Mouse (Mus musculus) liver, postnatal 0 days (tissue): ENCODE results near the gene Pakap. TPM values are rescaled to one million over a fixed set of nuclear protein-coding genes. Genes with fewer than 3 reads are reported as not detected.

Experiments used
- ATAC-seq: fragments of 200-750 bp; cut with Nextera tagmentation; 2 replicates; pipeline ENCODE4 v1.8.0; 2017; ENCODE audit warnings: mild to moderate bottlenecking, moderate library complexity
- DNase-seq: peaks from one replicate; pipeline ENCODE4 v3.0.0-alpha.2; 2016
- H3K27ac ChIP-seq: fragments of 300-500 bp; sonication (generic); 2 replicates; pipeline ENCODE4 v1.5.1; 2014; ENCODE audit warnings: antibody characterized with exemption, moderate library complexity, mild to moderate bottlenecking, low read depth
- H3K27me3 ChIP-seq: fragments of 300-500 bp; sonication (generic); 2 replicates; pipeline ENCODE4 v1.6.1; 2014; ENCODE audit warnings: low read length, control low read depth, mixed read lengths; ENCODE audit not compliant: insufficient read depth
- H3K36me3 ChIP-seq: fragments of 300-500 bp; sonication (generic); replicated peaks from 2 replicates; pipeline ENCODE4 v1.6.1; 2014; ENCODE audit warnings: mild to moderate bottlenecking, control low read depth, low read length, moderate library complexity, mixed read lengths; ENCODE audit not compliant: insufficient read depth
- H3K4me1 ChIP-seq: fragments of 300-500 bp; sonication (generic); 2 replicates; pipeline ENCODE4 v1.6.1; 2014; ENCODE audit warnings: antibody characterized with exemption, mild to moderate bottlenecking, control low read depth; ENCODE audit not compliant: insufficient read depth
- H3K4me2 ChIP-seq: fragments of 300-500 bp; sonication (generic); 2 replicates; pipeline ENCODE4 v1.6.1; 2014; ENCODE audit warnings: low read depth, mild to moderate bottlenecking, low read length, moderate library complexity, mixed read lengths
- H3K4me3 ChIP-seq: fragments of 300-500 bp; sonication (generic); 2 replicates; pipeline ENCODE4 v1.5.1; 2014; ENCODE audit warnings: low read depth, low read length
- H3K9ac ChIP-seq: fragments of 300-500 bp; sonication (generic); replicated peaks from 2 replicates; pipeline ENCODE4 v1.6.1; 2014; ENCODE audit warnings: mild to moderate bottlenecking, moderate library complexity
- H3K9me3 ChIP-seq: fragments of 300-500 bp; sonication (generic); 2 replicates; pipeline ENCODE4 v1.6.1; 2016; ENCODE audit warnings: mild to moderate bottlenecking, control low read depth, low read length, mixed read lengths
- CTCF ChIP-seq: sonication (generic); IDR thresholded peaks from 2 replicates; pipeline ENCODE4 v1.5.1; 2016; ENCODE audit warnings: antibody characterized with exemption, low read depth
- EP300 ChIP-seq: IDR thresholded peaks from 2 replicates; pipeline ENCODE4 v1.6.1; 2016; ENCODE audit warnings: antibody characterized with exemption, low read depth, mild to moderate bottlenecking
- WGBS: fragments of 180-500 bp; shearing (Covaris S2); extraction: QIAGEN DNeasy Blood & Tissue Kit; methylation state at CpG from one replicate; pipeline ENCODE4 v1.1.7; 2014; ENCODE audit not compliant: insufficient replicate concordance; 5-methylcytosine and 5-hydroxymethylcytosine counted together
- polyA plus RNA-seq: library from polyadenylated mRNA; unstranded; fragments of >200 nt; fragmentation: Nextera tagmentation; extraction: Ambion mirVana; gene quantifications from 2 replicates; pipeline ENCODE4 v1.2.1, GENCODE M21; 2015

Pakap gene
- polyA plus RNA-seq, 1 experiment from 2014 or later = 0.79 TPM

GRCm38 (mm10) chr4:57861856-57862255 is 293.9 kb downstream of the Pakap start:
- Histone ChIP-seq H3K4me1 (peaks cover 2% of the 10 kb centered on the region; the same call in 1 of the 2 replicates), H3K4me2 (no peak overlapping the region), H3K27me3 (no peaks in the 10 kb centered on the region), H3K4me3 (no peak overlapping the region), H3K9ac (no peak overlapping the region), H3K9me3 (no peaks in the 10 kb centered on the region), H3K27ac (no peak overlapping the region), H3K36me3 (no peaks in the 10 kb centered on the region)
- ATAC-seq (no peak), DNase-seq (no peak)
- 41% methylated on average over 8 of the region's 8 CpGs for WGBS
- TF ChIP-seq EP300 (no peak), CTCF (no peak)

DNA sequence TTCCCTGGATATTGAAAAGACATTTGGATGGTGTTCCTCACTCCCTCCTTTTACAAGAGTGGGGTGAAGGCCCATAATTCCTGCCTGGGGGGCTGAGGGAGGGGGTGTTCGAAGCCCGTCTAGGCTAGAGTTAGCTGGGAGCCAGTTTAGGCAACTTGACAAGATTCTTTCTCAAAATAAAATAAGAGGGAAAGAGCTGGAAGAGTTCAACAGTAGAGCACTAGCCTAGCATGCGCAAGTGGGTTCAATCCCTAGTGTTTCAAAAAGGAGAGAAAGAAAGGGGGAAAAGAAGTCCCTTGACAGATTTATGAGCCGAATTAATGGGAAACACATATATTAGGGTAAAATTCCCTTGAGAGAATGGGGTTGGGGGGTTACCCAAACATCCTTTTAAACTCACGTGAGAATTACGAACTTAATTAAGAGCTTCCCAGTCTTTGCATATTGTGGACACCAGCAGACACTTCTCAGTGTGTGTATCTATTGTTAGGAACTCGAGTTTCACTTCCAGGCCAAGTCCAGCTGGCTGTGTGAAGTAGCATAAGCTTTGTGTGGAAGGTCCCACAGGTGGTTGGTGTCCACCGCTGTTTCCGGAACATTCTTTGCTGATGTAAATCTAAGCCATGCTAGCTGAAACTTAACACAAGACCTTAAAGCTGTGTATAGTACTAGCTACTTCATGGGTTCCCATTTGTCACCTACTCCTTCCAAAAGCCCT is 294.4 kb downstream of the Pakap start:
- Histone ChIP-seq H3K9me3 (no peaks in the 10 kb centered on the region), H3K4me3 (no peak overlapping the region), H3K27ac (no peak overlapping the region), H3K27me3 (no peaks in the 10 kb centered on the region), H3K9ac (no peak overlapping the region), H3K4me2 (no peak overlapping the region), H3K36me3 (no peaks in the 10 kb centered on the region), H3K4me1 (peaks cover 2% of the 10 kb centered on the region; the same call in 1 of the 2 replicates)
- ATAC-seq (no peak), DNase-seq (no peak)
- no peak for TF ChIP-seq CTCF
- TF ChIP-seq EP300 = no peak
- WGBS = 65% methylated on average over 9 of the region's 9 CpGs

- Histone ChIP-seq H3K9me3 (no peaks in the 10 kb centered on the region), H3K27ac (no peak overlapping the region), H3K9ac (no peak overlapping the region), H3K4me3 (no peak overlapping the region), H3K4me2 (no peak overlapping the region), H3K4me1 (peaks cover 2% of the 10 kb centered on the region; the same call in 1 of the 2 replicates), H3K36me3 (no peaks in the 10 kb centered on the region), H3K27me3 (no peaks in the 10 kb centered on the region)
- 21% methylated on average over 2 of the region's 2 CpGs for WGBS
- no peak for DNase-seq
- peak; percentile 56; the same call in 1 of the 2 replicates for ATAC-seq
- no peak for TF ChIP-seq CTCF
- peak; percentile 70 for TF ChIP-seq EP300
These were observed 298.1 kb downstream of the Pakap start for GRCm38 (mm10) chr4:57866088-57866487.

DNA sequence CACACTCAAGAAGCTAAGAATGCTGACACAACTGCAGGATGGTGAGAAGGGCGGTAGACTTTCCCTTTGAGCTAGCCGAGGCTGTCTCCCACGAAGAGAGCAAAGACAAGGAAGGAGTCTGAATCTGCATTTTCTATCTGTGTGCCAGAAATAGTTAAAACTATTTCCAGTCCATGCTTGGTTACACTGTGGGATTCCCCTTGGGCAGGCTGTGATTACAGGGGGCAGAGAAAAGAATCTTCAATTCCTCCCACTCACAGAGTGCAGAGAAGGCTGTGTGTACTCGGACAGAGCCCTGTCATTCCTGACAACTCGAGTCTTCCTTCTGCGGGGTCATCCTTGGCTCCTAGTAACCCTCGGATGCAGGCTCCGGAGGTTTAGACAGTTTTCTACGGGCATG is 299.0 kb downstream of the Pakap start:
- ATAC-seq = no peak
- Histone ChIP-seq H3K27ac (no peak overlapping the region), H3K27me3 (no peaks in the 10 kb centered on the region), H3K9me3 (no peaks in the 10 kb centered on the region), H3K9ac (no peak overlapping the region), H3K4me1 (peaks cover 2% of the 10 kb centered on the region; the same call in 1 of the 2 replicates), H3K4me3 (no peak overlapping the region), H3K4me2 (no peak overlapping the region), H3K36me3 (no peaks in the 10 kb centered on the region)
- TF ChIP-seq EP300 (no peak), CTCF (no peak)
- DNase-seq = no peak
- 61% methylated on average over 9 of the region's 9 CpGs for WGBS

DNA sequence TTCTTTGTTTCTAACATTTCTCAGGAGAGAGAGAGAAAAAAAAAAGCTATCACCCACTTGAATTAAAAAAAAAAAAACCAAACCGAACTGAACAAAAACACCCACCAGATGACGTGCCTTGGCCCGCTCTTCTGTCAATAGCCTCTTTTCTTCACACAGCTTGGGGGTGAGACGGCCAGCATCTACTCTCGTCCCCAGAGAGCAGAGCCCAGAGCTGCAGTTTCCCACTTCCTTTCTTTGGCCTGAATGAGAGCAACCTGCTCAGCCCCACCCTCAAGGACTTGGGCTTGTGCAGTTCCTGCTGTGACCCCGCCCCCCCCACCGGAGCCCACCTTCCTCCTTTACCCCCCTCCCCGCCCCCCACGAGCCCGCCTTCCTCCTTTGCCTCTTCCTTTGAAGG is 299.5 kb downstream of the Pakap start:
- no peak overlapping the region for H3K27ac ChIP-seq
- no peaks in the 10 kb centered on the region for H3K4me1 ChIP-seq
- no peaks in the 10 kb centered on the region for H3K27me3 ChIP-seq
- H3K36me3 ChIP-seq = no peaks in the 10 kb centered on the region
- TF ChIP-seq EP300 (no peak), CTCF (no peak)
- no peak overlapping the region for H3K4me3 ChIP-seq
- no peak overlapping the region for H3K9ac ChIP-seq
- 39% methylated on average over 10 of the region's 10 CpGs for WGBS
- DNase-seq = peak; percentile 41
- no peak overlapping the region for H3K4me2 ChIP-seq
- 0 out of 2 replicates have a peak, but pooled peaks have one; percentile 31 for ATAC-seq
- H3K9me3 ChIP-seq = no peaks in the 10 kb centered on the region

GRCm38 (mm10) chr4:57879137-57879536 is 311.2 kb downstream of the Pakap start:
- Histone ChIP-seq H3K9me3 (no peaks in the 10 kb centered on the region), H3K4me3 (no peak overlapping the region), H3K36me3 (no peaks in the 10 kb centered on the region), H3K4me2 (no peak overlapping the region), H3K27ac (no peak overlapping the region), H3K4me1 (no peaks in the 10 kb centered on the region), H3K9ac (no peak overlapping the region), H3K27me3 (no peaks in the 10 kb centered on the region)
- no peak for TF ChIP-seq EP300
- TF ChIP-seq CTCF = no peak
- WGBS = 83% methylated on average over 5 of the region's 5 CpGs
- no peak for ATAC-seq
- no peak for DNase-seq
